Mouse (Mus musculus): ENCODE measurements around the gene Ak5.
"Not testable (repeated sequence)": the region's sequence is repeated elsewhere in the genome, so short reads cannot be mapped to it uniquely, and the experiment has no call there.

Gene Ak5

GRCm38 (mm10) chr3:152668239-152668638 lies at the start of gene Ak5:
Gene Ak5, minus strand, starts transcription at chr3:152668360.
- no peak for DNase-seq

GRCm38 (mm10) chr3:152713991-152714902 lies 46.1 kb upstream of the Ak5 start, which contains the start of gene Pigk:
Gene Pigk, plus strand, starts transcription at chr3:152714100.
- peak; percentile 92 to 94 for DNase-seq

- no peak for DNase-seq
These were observed 44.8 kb upstream of the Ak5 start for GRCm38 (mm10) chr3:152712957-152713356.

- peak in 1 of 2 experiments; percentile 15 for DNase-seq
These were observed 41.8 kb upstream of the Ak5 start for GRCm38 (mm10) chr3:152709936-152710335.

GRCm38 (mm10) chr3:152707321-152707823 lies 39.2 kb upstream of the Ak5 start:
- no peak for DNase-seq

GRCm38 (mm10) chr3:152706901-152707300 lies 38.7 kb upstream of the Ak5 start:
- DNase-seq = no peak

- DNase-seq = no peak
These were observed 37.7 kb upstream of the Ak5 start for GRCm38 (mm10) chr3:152705826-152706225.

GRCm38 (mm10) chr3:152702274-152702843 lies 34.2 kb upstream of the Ak5 start:
- DNase-seq = no peak

GRCm38 (mm10) chr3:152701536-152701935 lies 33.4 kb upstream of the Ak5 start:
- DNase-seq = not testable (repeated sequence)

GRCm38 (mm10) chr3:152699261-152699660 lies 31.1 kb upstream of the Ak5 start:
- no peak for DNase-seq

- DNase-seq = no peak
These were observed 29.9 kb upstream of the Ak5 start for GRCm38 (mm10) chr3:152698017-152698416.

GRCm38 (mm10) chr3:152694950-152695349 lies 26.8 kb upstream of the Ak5 start:
- no peak for DNase-seq

GRCm38 (mm10) chr3:152689105-152689504 lies 20.9 kb upstream of the Ak5 start:
- no peak for DNase-seq

GRCm38 (mm10) chr3:152688532-152688931 lies 20.4 kb upstream of the Ak5 start:
- DNase-seq = no peak

GRCm38 (mm10) chr3:152674663-152675062 lies 6.5 kb upstream of the Ak5 start:
- no peak for DNase-seq

GRCm38 (mm10) chr3:152669783-152670182 lies 1.6 kb upstream of the Ak5 start:
- DNase-seq = no peak

GRCm38 (mm10) chr3:152668793-152669192 lies 633 bp upstream of the Ak5 start:
- DNase-seq = no peak

GRCm38 (mm10) chr3:152667356-152668211 lies 576 bp downstream of the Ak5 start:
- DNase-seq = peak; percentile 19 to 40

GRCm38 (mm10) chr3:152666991-152667355 lies 1.2 kb downstream of the Ak5 start:
- peak; percentile 14 to 20 for DNase-seq

GRCm38 (mm10) chr3:152658592-152658991 lies 9.6 kb downstream of the Ak5 start:
- DNase-seq = no peak

GRCm38 (mm10) chr3:152651991-152652390 lies 16.2 kb downstream of the Ak5 start:
- no peak for DNase-seq

- DNase-seq = no peak
These were observed 23.6 kb downstream of the Ak5 start for GRCm38 (mm10) chr3:152644610-152645009.

Data from cerebellum, postnatal 14 days (tissue).